Mouse (Mus musculus): Measurements from ENCODE around the gene Gp9. TPM values are rescaled to one million over a fixed set of nuclear protein-coding genes. Genes with fewer than 3 reads are reported as not detected.

Gene Gp9
- polyA plus RNA-seq (2012; fragmentation: generic; extraction: Trizol) = under 1 TPM in 1 of 2 experiments, not detected in 1; 0.15 TPM

GRCm38 (mm10) chr6:87777842-87778241, at the start of gene Gp9:
TSS of gene Gp9 (plus strand) at chr6:87778072.

GRCm38 (mm10) chr6:87730591-87731462, 47.0 kb upstream of the Gp9 start, which contains the start of gene Efcc1:
TSS of gene Efcc1 (plus strand) at chr6:87730869.

GRCm38 (mm10) chr6:87811675-87812338, 33.9 kb downstream of the Gp9 start, which contains the start of gene Rab43:
TSS of gene Rab43 (minus strand) at chr6:87812164.

Other genes starting within 250 kb of the Gp9 start
- gene Arhgap25, start 244.8 kb upstream of the Gp9 start, polyA plus RNA-seq (2012; fragmentation: generic; extraction: Trizol) = under 1 TPM in 1 of 2 experiments, not detected in 1; 0.02 TPM
- gene Prokr1, start 187.3 kb upstream of the Gp9 start, polyA plus RNA-seq (2012; fragmentation: generic; extraction: Trizol) = 1 to 10 TPM in 1 of 2 experiments, not detected in 1; 1.2 TPM
- 1 to 10 TPM; 1.2 to 7.8 TPM for gene Aplf, start 105.9 kb upstream of the Gp9 start, polyA plus RNA-seq (2012; fragmentation: generic; extraction: Trizol)
- under 1 TPM in 1 of 2 experiments, not detected in 1; 0.02 TPM for gene Efcc1, start 47.2 kb upstream of the Gp9 start, polyA plus RNA-seq (2012; fragmentation: generic; extraction: Trizol)
- 10 to 100 TPM in 1 of 2 experiments, 1 to 10 TPM in 1; 5.5 to 18.3 TPM for gene Rab43, start 34.1 kb downstream of the Gp9 start, polyA plus RNA-seq (2012; fragmentation: generic; extraction: Trizol)
- 1 to 10 TPM in 1 of 2 experiments, under 1 TPM in 1; 0.55 to 1.0 TPM for gene Gm45140, start 57.7 kb downstream of the Gp9 start, polyA plus RNA-seq (2012; fragmentation: generic; extraction: Trizol)
- 10 to 100 TPM; 15.6 to 28.6 TPM for gene Isy1, start 60.7 kb downstream of the Gp9 start, polyA plus RNA-seq (2012; fragmentation: generic; extraction: Trizol)
- gene Cnbp, start 73.0 kb downstream of the Gp9 start, polyA plus RNA-seq (2012; fragmentation: generic; extraction: Trizol) = 100 to 1,000 TPM in 1 of 2 experiments, 10 to 100 TPM in 1; 30.0 to 169 TPM
- 100 to 1,000 TPM in 1 of 2 experiments, 10 to 100 TPM in 1; 46.1 to 126 TPM for gene Copg1, start 109.7 kb downstream of the Gp9 start, polyA plus RNA-seq (2012; fragmentation: generic; extraction: Trizol)
- gene Hmces, start 135.9 kb downstream of the Gp9 start, polyA plus RNA-seq (2012; fragmentation: generic; extraction: Trizol) = 10 to 100 TPM; 32.9 to 35.6 TPM
- gene H1fx, start 203.6 kb downstream of the Gp9 start, polyA plus RNA-seq (2012; fragmentation: generic; extraction: Trizol) = 100 to 1,000 TPM; 213 to 243 TPM

Data from C3H10T1/2 (cell line).